Mouse (Mus musculus) WW6 (cell line): ENCODE results near the gene Rsph1.

ENCODE experiments used
- DNase-seq: peaks from one replicate; pipeline ENCODE4 v3.0.0-alpha.2; 2013; ENCODE audit warnings: low read depth, low spot score

The Rsph1 gene

DNA sequence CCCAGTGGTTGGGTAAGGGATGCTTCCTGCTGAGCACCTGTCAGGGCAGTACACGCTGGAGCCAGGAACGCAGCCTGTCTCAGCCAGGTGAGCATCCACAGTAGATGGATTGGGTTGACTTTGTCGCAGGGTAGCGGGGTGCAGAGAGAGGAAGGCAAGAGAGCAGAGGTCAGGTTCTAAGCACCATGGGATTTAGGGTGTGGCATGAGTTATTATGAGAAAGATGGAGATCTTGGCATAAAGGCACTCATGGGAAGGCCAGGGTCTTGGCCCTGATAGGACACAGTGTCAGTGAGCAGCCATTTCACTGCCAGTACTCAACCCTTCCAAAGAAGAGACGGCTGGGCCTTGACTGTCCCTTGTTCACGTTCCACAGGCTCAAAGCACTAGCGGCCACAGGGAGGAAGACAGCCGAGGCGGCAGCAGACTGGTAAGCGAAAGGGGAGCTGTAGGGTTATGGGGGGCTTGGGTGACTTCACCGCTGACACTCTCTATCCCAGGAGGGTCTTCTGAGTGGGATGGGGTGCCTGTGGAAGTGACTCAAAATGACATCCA lies 67.7 kb downstream of the Rsph1 start:
- no peak for DNase-seq

DNA sequence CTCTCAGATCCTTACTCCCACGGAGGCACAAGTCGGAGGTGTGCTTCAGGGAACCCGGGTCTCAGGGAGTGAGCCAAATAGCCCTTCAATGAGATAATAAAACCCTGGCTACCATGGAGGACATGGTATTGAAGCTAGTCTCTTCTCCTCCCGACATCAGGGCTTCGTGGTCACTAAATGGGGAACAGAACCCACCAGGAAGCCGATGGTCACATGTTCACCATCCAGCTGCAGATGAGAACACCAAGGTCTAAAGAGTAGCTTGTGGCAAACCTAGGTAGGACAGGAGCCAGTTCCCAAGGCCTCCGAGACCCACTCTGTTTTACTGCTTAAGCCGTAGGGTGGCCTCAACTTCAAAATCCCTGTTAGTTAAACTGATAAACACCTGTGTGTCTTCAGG lies 68.5 kb downstream of the Rsph1 start:
- no peak for DNase-seq

DNA sequence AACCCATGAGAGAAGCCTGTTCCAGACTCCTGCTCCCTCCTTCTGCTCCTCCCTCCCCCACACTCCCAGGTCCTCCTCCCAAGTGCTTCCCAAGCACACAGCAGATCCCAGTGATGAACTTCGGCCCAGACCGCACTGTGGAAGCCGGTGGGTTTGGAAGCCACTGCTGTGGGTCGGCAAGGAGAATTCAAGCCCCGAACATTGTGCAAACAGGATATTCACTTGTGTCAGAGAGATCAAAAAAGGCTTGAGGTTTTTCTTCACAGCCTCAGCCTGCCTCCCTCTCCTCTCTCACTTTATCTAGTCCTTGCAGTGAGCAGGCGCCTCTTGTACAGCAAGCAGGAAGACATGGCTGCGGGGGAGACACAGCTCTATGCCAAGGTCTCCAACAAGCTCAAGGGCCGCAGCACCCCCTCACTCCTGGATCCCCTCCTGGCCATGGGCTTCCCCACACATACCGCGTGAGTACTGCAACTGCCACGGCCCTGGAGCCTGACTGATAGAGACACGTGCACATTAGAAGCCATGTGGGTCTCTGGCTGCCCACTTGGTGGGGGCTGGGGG lies 69.3 kb downstream of the Rsph1 start, which contains the start of gene Ubash3a:
Ubash3a (plus strand) TSS at position 103 of the 564 bp plus-strand sequence.
- no peak for DNase-seq
